Mouse (Mus musculus): ENCODE results near the gene Fstl4.
A peak's percentile ranks its signal among the peaks of the same experiment; 100 is the strongest.

The Fstl4 gene

DNA sequence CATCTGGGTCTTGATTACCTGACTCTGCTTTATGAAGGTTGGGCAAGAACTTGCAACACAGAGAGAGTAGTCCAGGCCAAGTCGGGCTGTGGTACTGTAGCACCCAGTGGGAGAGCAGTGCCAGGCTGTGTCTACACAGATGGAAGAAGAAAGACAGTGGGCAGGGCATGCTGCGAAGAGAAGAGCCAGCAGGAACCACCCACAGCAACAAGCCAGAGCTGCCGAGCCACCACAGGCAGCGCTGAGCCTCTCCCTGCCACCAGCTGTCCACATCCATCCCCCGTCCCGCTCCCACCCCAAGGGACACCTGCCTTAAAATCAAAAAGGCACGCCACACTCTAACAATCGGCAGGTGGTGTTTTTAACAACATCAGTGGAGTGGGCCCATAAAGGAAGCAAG is 332.9 kb downstream of the Fstl4 start:
- no peak for DNase-seq

- no peak for DNase-seq
These were observed 333.4 kb downstream of the Fstl4 start for GRCm38 (mm10) chr11:53097870-53098269.

DNA sequence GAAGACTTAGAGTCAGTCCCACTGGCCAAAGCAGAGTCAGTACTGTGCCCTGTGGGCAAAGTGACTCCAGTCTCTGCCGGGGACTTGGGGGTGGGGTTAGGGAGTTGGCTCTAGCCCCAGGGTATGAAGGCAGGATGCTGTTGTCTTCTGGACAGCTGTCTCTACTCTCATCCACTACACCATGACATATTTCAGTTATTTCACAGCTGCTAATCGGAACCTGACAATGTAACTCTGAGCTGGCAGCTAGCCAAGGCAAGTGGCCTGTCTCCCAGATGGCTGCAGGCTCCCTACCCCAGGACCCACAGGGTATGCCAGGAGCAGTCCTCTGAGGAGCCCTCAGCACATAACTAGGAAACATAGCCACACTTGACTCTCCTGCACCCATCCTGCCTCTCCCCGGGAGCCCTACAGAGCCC is 334.4 kb downstream of the Fstl4 start:
- peak; percentile 91 for DNase-seq

GRCm38 (mm10) chr11:53099322-53099721 is 334.9 kb downstream of the Fstl4 start:
- no peak for DNase-seq

DNA sequence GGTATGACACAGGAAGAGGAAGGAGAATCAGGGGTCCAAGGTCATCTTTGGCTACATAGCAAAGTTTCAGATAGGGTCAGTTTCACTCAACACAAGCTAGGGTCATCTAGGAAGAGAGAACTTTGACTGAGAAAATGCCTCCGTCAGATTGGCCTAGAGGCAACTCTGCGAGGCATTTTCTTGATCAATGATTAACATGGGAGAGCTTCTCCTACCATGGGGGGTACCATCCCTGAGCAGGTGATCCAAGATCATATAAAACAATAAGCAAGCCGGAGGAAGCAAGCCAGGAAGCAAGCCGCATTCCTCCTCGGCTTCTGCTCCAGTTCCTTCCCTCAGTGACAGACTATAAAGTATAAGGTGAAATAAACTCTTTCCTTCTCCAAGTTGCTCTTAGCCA is 337.3 kb downstream of the Fstl4 start:
- DNase-seq, result no peak

GRCm38 (mm10) chr11:53103601-53104325 is 339.3 kb downstream of the Fstl4 start:
- peak; percentile 97 for DNase-seq

DNA sequence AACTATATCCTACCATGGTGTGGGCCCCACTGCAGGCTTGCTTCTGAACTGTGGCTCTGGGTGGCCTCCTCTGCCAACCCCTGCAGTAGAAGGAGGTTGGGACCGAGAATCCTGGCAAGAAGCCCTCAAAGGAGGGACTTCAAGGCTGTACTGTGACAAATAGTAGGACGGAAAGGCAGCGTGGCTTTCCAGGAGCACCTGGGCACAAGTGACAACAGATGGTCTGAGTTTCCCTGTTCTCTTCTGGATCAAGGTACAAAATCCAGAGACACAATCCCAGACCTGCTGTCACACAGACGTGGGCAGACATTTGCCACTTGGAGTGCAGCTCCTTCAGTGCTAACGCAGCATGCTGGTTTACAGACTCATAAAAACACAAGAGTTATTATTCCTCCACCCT is 343.3 kb downstream of the Fstl4 start:
- DNase-seq, result no peak

DNA sequence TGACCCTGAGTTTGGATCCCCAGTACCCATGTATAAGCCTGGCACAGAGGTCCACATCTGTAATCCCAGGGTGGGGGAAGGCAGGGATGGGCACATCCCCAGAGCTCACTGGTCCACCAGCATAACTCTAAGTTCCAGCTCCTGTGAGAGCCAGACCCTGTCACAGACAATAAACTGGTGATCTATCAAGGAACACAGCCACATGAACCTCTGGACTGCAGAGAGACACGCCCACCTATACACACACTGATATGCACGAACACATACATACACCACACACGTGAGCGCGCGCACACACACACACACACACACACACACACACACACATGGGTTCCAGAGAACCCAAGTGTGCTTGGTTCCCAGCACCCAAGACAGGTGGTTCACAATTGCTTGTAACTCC is 344.4 kb downstream of the Fstl4 start:
- DNase-seq, result no peak

- no peak for DNase-seq
These were observed 345.4 kb downstream of the Fstl4 start for GRCm38 (mm10) chr11:53109701-53110467.

DNA sequence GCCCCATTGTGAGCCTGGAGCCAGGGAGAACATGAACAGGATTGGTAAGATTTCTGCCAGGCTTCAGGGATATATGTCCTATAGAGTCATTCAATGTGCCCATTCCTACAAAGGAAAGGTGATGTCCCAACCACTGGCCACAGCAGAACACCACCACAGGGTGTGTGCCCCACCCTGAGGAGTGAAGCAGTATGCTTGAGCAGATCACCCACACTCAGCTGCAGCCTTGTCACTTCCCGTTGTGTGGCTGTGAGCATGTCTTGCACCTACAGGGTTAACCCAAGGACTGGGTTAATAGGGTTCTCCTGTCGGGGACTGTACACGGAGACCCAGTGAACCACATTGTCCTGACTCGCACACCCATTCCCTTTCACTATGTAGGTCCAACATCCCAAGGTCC is 351.3 kb downstream of the Fstl4 start:
- DNase-seq, result no peak

GRCm38 (mm10) chr11:53116356-53116755 is 351.9 kb downstream of the Fstl4 start:
- DNase-seq, result no peak

GRCm38 (mm10) chr11:53118226-53118965 is 354.0 kb downstream of the Fstl4 start:
- DNase-seq, result no peak

DNA sequence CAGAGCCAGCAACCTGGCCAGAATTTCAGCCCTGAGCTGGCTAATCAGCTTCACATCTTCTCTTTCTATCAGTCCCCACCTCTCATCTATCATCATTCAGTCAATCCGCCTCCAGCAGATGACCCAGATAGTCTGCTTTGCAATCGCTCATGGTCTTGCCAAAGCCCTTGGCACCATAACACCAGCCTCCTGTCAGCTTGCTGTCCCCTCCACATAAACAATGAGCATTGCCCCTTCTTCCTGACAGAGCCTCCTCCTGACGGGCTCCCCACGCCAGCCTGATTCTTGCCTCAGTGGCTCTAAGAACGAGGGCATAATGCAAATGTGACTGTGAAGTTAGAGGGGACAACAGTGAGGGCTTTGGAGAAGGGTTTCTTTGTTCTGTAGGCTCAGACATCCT is 355.5 kb downstream of the Fstl4 start:
- DNase-seq, result no peak

GRCm38 (mm10) chr11:53121208-53121607 is 356.8 kb downstream of the Fstl4 start:
- no peak for DNase-seq

DNA sequence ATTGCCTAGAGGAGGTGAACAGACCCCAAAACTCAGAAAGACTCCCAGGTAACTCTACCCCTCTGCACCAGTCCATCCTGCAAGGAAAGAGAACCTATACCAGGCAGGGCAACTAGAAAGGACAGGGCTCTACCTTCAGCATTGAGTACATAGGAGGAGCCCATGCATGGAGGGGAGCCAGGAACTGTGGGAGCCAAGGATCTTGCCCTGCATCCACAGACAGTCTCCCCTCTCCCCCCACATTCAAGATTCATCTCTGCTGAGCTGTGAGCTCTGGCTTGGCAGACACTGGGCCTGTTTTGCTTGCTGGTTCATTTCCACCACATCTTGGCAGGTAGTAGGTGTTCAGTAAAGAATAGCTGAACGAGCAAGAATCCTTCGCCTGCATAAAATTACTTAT is 360.4 kb downstream of the Fstl4 start:
- DNase-seq, result no peak

DNA sequence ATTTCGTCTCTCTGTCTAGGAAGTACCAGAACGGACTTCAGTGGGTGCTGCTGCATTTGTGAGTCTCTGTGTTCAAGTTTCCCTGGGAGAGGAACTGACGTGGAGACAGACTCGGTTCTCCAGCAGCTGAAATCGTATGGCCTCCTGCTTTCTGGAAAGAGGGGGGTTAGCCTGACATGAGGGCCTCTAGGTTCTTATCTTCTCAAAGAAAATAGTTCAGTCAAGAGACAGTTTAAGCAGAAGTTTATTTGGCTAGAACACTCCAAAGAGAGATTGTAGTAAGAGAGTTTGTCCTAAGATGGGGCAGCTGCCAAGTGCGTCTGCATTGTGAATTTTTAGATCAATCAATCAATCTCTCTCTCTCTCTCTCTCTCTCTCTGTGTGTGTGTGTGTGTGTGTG is 362.2 kb downstream of the Fstl4 start:
- no peak for DNase-seq

GRCm38 (mm10) chr11:53128661-53129060 is 364.2 kb downstream of the Fstl4 start:
- no peak for DNase-seq

DNA sequence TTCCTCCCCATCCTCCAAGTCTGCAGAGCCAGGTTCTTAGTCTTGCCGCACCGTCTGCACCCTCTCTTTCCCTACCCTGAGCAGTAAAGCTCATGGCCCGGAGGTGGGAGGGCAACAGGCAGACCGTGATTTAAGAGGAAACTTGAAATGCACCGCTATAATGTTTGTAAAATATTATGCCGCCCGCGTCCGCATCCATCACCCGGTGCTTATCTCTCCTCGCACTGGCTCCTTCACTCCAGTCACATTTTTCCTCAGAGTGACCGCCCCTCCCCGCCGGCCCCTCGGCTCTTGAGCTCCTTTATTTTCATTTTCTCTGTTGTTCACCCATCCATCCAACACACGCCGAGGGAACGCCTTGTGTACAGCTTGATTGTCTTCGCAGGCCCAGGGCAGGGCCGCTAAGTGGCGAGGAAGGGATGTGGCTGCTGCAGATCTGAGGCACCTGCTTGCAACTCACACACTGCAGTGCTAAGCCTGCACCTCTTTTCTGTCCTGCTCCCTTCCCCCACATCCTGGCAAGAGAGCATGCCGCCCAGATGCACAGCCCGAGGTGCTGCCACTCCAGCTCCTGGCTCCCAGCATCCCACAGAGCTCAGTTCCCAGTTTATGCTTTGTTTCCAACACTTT is 368.1 kb downstream of the Fstl4 start:
- DNase-seq, result no peak

DNA sequence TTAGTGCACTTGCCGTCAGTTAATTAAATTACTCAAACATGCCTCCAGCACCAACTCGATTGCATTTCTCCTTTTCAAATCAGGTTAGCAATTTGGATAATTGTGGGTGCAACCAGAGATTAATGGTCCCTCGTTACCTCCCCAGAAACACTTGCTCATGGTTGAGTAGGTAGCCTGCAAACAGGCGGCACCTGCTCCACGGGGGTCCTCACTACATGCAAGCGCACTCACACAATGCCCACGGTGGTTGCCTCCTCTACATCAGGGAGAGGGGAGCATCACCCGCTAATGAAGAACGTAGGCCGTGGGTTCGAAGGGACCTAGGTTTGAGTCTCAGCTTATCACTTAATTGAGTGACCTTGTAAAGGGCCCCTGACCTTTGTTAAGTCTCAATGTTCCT is 371.9 kb downstream of the Fstl4 start:
- no peak for DNase-seq

- no peak for DNase-seq
These were observed 372.9 kb downstream of the Fstl4 start for GRCm38 (mm10) chr11:53137381-53137780.

DNA sequence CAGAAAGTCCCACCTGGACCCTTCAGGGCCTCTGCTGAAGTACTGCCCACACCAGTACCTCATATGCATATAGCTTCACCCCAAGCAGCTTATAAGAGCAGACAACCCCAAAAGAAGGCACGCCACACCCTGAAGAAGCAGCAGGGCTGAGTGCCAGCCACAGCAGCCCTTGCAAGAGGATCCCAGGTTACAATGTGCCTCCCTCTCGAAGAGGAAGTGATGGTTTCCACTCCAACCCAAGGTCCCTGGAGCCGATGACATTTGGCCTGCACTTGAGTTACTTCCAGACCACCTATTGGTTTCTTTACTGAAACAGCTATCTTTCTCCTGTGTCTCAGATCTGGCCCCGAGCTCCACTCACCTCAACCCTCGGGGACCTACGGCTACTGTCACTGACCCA is 373.8 kb downstream of the Fstl4 start:
- DNase-seq, result no peak

DNA sequence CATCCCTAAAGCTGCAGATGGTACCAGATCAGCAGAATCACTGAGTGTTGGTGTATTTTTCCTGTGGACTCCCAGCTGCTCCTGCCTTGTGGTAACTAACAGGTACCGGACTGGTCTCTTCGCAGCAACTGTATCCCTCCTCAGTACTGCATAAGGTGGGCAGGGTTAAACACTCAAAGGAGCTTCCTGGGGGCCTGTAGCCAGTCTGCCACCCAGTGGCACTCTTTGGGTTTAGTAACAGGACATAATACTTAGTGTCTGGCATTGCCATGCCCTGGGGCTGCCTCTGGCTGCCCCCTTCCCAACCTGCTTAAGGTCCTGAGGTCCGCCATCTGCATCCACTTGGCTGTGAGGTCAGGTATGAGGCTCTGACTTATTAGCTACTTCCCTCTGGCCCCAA is 375.2 kb downstream of the Fstl4 start:
- DNase-seq, result no peak

DNA sequence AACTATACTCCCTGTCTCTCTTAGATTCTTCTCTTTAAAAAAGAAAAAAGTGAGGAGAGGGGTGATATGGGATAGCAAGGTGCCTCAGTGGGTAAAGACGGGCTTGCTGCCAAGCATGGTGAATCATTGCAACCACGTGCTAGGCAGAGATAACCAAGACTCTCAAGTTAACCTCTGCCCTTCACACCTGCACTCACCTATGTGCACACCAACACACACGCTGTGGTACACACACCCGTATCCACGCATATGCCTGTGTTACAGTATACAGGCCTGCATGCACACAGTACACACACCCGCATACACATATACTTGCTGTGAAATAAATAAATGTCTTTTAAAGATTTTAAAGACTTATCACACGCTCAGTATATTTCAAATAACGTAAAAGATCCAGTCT is 375.8 kb downstream of the Fstl4 start:
- DNase-seq, result no peak
